Mouse (Mus musculus) T-helper 17 cell (primary cell): Measurements from ENCODE around the gene Nutf2-ps1.
"Not testable (repeated sequence)": the region's sequence is repeated elsewhere in the genome, so short reads cannot be mapped to it uniquely, and the experiment has no call there.

Experiments used
- in situ Hi-C, 2 experiments: fragments of 300-600 bp; cut with MboI, MseI; formaldehyde crosslinking; loops; 1 replicate in 1 of 2; 2 replicates in 1 of 2; pipeline ENCODE4 v1.15.1; 2025; ENCODE audit warnings: high pct_unique_total_duplicates in 2 of 2

Nutf2-ps1 gene

DNA sequence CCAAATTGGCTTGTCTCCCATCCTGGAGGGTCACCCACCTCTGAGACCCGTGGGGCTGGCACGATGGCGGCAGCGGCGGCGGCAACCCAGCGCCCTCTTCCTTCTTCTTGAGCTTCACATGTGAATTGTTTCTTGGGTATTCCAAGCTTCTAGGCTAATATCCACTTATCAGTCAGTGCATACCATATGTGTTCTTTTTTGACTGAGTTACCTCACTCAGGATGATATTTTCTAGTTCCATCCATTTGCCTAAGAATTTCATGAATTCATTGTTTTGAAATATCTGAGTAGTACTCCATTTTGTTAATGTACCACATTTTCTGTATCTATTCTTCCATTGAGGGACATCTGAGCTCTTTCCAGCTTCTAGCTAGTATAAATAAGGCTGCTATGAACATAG, at the start of gene Nutf2-ps1:
Gene Nutf2-ps1, minus strand, starts transcription at position 101 of the 400 bp plus-strand sequence.
- in situ Hi-C loops, result loop anchor here in 1 of 2 experiments (5.0 kb wide), 1 partner anchor 192 kb away; no protein-coding TSS in a partner anchor

DNA sequence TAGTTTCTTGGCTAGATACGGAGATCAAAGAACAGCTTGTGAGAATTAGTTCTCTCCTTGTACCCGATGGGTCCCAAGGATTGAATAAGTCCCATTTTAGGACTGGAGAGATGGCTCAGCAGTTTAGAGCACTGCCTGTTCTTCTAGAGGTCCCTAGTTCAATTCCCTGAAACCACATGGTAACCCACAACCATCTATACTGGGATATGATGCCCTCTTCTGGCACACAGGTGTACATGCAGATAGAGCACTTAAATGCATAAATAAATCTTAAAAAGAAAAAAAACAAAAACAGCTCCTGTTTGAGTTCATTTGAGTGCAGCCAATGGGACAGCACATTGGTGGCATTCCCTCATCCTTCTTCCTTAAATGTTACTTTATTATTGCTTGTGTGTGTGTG, 49.2 kb upstream of the Nutf2-ps1 start:
- in situ Hi-C loops, result no loop called here

DNA sequence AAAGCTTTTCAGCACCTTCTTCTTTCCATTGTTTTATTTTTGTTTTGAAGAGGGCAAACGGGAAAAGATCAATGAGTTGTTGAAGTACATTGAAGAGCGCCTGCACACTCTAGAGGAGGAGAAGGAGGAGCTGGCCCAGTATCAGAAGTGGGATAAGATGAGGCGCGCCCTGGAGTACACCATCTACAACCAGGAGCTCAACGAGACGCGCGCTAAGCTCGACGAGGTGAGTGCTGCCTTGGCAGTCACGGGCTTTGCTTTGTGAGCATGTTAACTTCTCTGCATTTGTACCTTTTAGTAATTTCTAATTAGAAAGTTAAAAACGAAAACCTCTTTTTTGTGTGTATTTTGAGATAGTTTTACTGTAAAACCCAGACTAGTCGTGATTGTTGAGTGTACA, 32.8 kb upstream of the Nutf2-ps1 start:
- in situ Hi-C loops, result no loop called here

DNA sequence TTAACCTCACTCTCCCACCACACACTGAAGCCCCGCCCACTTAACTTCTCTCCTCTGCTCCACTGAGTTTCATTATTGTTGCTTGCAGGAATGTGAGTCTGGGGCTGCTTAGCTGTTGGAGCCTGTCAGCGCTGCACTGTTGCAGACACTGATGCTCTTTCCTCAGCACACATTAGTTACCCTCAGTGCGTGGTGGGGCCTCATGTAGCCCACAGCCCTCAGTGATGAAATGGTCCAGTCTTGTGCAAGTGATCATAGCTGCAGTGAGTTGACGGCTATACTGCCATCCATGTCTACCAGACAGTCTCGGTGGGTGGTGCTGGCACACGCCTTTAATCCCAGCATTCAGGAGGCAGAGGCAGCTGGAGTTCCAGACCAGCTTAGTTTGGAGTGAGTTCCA, 20.1 kb upstream of the Nutf2-ps1 start:
- in situ Hi-C loops, result loop anchor here in 1 of 2 experiments (5.0 kb wide), 1 partner anchor 33 kb away; no protein-coding TSS in a partner anchor

DNA sequence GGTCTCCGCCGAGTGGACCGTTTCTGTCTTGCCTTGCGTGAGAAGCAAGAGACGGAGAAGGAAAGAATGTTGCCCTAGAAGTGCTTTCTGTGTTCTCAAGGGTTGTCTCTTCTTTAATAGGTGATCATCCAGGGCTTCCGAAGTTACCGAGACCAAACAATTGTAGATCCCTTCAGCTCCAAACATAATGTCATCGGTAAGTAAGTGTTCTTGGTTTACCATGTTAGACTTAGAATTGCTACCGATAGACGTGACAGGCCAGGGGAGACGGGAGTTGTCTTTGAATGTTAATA, 12.4 kb upstream of the Nutf2-ps1 start:
- in situ Hi-C loops, result no loop called here

DNA sequence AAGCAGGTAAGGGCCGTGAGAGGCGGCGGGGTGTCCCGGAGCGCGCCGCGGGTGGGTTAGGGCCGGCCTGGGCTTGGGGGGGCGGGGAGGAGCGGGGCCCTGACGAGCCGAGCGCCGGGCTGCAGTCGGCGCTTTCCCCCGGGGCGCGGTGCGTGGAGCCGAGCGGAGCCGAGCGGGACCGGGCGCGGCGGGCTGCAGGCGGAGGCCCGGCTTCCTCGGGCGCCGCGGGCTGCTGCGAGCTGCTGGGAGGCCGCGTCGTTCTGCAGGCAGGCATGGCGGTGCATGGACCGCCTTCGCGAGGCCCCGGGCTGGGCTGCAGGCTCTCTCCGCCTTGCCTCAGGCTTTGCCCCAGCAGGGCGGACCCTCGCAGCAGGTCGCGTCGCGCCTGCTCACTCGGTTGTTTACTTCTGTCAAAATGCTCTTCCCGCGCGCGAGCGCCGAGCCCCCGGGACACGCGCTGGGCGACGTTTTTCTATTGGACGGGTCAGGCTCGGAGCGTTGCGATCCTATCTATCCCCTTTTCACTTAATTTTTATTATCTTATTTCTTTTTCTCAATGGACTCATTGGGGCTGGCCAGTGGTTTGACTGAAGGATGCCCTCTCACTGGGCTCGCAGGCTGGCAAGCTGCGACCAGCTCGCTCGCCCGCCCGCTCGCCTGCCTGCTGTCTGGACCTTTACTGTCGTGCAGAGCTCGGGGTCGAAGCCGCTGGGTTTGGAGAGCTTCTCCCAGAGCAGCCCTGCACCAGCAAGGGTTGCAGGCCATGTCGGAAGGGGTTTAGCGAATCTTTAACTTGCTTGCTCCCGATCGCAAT, 11.9 kb upstream of the Nutf2-ps1 start:
- in situ Hi-C loops, result no loop called here

DNA sequence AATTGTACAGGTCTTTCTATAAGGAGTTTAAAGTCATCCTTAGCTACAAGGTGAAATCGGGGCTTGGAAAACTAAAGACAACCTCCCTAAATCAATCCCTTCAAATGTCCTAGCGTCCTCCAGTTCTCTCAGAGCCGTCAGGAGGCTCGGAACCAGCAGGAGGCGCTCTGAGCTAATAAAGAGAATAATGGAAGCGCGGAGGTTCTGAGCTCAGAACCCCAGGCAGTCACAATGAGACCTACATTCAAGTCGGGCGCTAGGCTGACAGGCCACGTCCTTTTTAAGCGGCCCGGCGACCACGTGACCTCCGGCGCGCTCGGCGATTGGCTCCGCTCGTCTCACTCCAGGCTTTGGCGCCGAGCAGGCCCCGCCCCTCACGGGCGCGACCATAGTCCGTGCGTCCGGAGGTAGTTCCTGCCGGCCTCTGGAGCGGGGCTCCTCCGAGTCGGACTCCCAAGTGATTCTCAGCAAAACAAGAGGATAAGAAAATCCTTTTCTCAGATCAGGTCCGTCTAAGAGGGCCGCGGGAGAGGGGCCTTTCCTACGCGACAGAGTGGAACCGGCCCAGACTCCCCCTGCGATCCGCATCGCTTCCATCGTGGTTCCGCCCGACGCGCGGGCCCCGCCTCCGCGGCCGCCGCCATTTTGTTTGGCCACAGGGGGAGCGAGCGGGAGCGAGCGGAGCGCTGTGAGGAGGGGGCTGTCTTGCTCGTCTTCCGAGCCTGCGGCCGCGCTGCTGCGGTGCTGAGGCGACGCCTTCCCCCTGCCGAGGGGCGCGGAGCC, 11.1 kb upstream of the Nutf2-ps1 start, which contains the start of gene Smc3:
Gene Smc3, plus strand, starts transcription at position 642 of the 783 bp plus-strand sequence.
- in situ Hi-C loops, result no loop called here

DNA sequence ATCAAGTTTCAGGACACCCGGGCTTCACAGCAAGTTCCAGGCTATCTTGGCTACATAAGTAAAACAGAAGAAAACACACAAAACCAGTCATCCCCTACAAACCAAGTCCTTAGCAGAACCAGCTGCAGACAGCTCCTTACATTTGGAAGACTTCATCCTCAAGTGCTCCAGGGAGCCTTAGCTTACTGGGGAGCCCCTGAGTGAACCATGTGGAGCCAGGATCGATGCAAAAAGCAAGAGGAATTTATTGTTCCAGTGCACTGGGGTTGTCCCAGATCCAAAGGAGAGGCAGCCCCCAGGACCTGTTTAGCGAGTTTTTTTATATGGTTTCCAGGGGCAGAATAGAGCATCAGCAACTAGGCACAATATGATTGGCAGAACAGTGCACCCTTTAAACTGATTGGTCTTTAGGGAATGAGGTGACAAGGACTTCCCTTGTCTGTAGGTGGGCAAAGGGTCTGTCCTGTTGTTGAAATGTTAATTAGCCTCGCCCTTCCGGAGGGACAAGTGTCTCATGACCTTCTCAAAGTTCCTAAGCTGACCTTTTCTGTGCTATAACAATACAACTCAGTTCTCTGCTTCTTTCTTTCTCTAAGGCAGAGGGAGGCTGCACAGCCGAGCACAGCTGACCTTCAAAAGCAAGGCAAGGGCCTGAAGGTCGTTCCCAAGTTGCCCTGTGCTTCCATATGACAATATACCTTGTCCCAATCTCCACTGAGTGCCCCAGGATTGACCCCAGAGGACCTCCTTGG, 8.0 kb upstream of the Nutf2-ps1 start:
- in situ Hi-C loops, result no loop called here

DNA sequence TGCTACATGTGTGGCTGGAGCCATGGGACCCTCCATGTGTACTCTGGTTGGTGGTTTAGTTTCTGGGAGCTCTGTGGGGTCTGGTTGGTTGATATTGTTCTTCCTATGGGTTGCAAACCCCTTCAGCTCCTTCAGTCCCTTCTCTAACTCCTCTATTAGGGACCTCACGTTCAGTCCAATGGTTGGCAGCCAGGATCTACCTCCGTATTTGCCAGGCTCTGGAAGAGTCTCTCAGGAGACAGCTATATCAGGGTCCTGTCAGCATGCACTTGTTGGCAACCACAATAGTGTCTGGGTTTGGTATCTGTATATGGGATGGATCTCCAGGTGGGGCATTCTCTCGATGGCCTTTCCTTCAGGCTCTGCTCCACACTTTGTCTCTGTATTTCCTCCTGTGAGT, 1.2 kb downstream of the Nutf2-ps1 start:
- in situ Hi-C loops, result loop anchor here in 1 of 2 experiments (5.0 kb wide), 1 partner anchor 190 kb away; no protein-coding TSS in a partner anchor

DNA sequence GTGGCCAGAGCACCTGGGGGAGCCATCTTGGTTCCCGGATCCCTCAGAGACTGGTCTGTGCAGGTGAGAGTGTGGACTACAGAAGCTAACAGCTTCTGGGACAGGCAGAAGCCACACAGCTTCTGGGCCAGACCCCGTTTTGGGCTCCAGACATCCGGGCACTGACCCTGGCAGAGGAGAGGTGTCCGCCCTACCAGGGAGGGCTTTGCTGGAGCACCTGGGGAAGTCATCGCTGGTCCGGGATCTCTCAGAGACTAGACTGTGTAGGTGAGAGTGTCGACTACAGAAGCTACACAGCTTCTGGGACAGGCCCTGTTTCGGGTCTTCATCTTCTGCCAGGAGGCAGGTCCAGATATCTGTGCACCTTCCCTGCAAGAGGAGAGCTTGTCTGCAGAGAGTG, 8.6 kb downstream of the Nutf2-ps1 start:
- in situ Hi-C loops, result not testable (repeated sequence)

DNA sequence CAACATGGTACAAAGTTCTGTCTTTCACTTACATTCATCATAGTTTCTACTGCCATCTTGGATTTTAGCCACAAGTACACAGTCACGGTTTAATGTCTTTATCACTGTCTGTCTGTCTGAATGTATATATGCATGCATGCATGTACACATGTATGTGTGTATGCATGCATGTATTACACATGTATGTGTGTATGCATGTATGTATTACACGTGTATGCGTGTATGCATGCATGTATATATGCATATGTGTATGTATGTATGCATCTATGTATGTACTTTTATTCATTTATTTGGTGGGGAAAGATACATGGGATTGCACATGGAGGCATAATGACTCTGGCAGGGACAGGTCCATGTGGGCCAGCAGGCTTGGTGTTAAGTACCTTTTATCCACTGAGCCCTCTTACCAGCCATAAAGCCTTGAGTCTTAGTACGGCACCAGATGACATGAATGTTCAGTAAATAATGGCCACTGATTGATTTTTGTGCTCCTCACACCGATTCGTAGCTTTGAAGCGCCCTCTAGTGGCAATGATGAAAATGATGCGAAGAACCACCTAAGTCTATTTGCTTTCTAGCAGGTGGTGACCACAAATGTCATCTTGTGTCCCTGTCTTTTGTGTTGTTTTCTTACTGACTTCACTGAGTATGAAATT, 10.1 kb downstream of the Nutf2-ps1 start:
- in situ Hi-C loops, result loop anchor here in 1 of 2 experiments (10.0 kb wide), 1 partner anchor 174 kb away; no protein-coding TSS in a partner anchor

DNA sequence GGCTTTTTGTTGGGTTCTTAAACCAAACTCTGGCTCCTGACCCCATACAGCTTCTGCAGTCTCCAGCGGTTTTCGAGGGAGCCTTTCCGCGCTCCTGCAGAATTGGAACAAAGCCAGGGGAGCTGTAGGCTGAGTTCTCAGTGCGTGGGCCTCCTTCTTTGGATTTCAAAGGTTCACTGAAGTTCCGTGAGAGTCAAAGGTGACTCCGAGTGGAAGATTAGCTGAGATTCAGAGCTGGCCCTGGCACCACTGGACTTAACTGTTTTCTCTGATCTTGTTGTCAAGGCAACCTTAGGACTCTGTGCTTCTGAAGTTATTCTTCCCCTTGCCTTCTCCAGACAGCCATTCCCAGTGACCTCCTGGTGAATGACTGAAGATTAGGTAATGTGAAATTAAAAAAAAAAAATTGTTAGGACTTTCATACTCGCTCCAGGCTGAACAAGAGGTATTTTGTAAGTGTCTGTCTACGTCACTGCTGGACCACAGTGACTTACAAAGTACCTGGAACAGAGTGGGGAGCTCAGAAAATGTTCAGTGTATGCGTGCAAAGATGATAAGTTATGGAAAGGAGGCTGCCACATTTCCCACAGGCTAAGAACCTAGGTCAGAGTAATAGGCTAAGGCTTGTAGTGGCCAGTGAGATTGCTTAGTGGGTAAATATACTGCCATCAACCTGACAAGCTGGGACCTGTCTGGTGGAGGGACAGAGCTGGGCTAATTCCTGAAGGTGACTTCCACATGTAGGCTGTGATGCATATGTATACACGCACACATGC, 11.7 kb downstream of the Nutf2-ps1 start:
- in situ Hi-C loops, result loop anchor here in 1 of 2 experiments (10.0 kb wide), 1 partner anchor 172 kb away; no protein-coding TSS in a partner anchor

DNA sequence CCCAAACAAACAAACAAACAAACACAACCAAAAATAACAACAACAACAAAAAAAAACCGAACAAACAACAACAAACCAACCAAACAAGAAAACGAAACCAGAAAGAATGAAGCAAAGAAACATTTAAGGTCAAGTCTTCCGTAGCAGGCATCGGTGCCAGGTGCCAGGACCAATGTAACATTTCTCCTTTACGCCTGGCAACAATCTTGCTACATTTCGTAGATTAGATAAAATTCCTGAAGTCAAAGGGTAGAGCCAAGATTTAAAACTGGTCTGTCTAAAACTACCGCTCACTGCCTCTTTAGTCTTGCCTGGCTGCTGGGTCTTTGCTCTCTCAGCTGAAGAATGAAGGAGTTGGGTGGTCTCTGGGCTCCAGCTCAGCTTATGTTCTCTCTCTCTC, 12.8 kb downstream of the Nutf2-ps1 start:
- in situ Hi-C loops, result loop anchor here in 1 of 2 experiments (10.0 kb wide), 1 partner anchor 171 kb away; no protein-coding TSS in a partner anchor

DNA sequence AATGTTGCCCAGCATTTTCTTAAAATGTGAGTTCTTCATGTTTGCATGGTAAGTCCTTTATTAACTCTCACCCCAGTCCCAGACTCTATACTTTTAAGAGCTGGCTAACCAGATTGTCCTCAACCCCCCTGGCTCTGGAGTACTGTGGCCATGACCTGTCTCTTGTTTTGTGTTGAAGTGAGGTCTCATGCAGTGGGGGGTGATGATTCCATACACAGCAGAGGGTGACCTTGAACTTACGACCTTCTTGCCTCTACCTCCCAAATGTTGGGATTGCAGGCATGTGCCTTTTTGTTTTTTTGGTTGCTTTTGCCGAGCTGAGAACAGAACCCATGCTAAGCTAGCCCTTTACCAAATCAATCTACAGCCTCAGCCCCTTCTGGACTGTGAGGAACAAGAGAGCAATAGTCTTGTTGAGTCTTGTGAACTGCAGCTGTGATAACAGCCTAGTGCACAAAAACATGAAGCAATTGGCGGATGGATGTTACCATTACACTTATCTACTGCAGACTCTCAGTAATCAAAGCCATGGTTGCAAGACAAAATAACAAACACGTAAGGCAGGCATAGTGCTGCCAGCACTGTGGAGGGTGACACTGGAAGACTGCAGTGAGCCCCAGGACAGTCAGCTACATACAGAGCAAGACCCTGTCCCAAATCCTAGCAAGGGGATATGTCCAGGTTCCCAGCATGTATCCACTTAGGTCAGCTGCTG, 13.4 kb downstream of the Nutf2-ps1 start:
- in situ Hi-C loops, result loop anchor here in 1 of 2 experiments (10.0 kb wide), 1 partner anchor 171 kb away; no protein-coding TSS in a partner anchor

DNA sequence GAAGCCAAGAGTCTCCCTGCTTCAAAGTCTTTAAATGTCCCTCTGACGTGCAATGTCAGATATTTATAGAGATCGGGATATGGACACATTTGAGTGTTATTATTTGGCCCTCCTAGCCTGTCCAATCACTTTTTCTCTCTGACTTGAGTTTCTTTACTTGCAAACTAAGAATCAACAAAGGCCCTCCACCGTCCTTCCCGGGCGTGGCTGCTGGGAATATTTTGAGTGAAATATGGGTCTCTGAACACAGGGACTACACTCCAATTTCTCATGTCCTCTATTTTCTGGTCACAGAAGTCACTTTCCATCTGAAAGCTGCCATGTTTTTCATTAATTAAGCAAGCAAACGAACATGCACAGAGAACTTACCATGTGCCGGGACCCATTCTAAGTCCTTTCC, 14.3 kb downstream of the Nutf2-ps1 start:
- in situ Hi-C loops, result loop anchor here (5.0 to 10.0 kb wide), 2 partner anchors 37 to 170 kb away; no protein-coding TSS in a partner anchor

DNA sequence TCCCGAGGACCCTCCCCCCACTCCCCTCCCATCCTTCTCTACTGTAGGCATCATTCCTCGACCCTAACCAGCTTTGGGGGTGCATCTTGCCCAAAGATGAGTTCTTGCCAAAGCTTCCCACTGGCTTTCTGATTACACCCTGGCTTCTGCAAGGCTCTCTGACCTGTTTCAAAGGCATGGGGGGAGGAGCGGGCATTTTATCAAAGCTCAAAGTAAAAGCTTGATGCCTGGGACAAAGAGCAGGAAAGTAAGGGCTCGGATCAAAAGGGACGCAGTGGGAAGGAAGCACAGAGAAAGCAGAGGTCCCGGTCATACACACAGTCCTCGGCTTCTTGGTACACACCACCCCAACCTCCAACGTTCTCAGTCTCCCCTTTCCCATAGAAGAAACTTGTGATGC, 14.7 kb downstream of the Nutf2-ps1 start:
- in situ Hi-C loops, result loop anchor here (5.0 to 10.0 kb wide), 2 partner anchors 37 to 169 kb away; no protein-coding TSS in a partner anchor

DNA sequence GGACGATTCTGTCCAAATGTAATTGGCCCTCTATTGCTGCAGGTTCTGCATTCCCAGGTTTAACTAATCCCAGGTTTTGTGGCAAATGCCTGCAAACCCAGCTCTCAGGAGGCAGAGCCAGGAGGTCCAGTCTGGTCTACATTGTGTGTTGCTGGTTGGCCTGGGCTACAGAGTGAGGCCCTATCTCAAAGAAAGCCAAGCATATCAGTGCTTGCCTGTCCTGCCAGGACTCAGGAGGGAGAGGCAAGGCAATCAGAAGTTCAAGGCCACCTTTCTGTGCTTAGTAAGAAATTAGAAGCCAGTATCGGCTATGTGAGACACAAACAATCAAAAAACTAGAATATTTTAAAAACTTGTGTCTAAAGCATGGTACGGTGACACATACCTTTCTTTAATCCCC, 15.7 kb downstream of the Nutf2-ps1 start:
- in situ Hi-C loops, result loop anchor here (5.0 to 10.0 kb wide), 2 partner anchors 36 to 168 kb away; no protein-coding TSS in a partner anchor

DNA sequence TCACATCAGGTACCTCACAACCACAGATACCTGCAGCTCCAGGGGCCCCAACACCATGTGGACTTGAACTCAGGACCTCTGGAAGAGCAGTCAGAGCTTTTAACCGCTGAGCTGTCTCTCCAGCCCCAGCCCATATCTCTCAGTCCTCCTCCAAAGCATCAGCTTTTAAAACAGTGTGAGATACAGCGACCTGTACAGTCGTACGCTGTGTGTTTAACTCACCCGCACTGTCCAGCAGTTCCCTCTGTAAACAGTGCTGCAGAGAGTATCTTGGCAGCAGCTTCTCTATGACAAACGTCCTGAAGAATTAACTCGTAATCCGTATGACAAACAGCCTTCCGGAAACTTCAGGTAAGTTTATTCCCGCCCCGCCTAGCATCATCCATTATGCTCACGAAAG, 16.3 kb downstream of the Nutf2-ps1 start:
- in situ Hi-C loops, result loop anchor here (5.0 to 10.0 kb wide), 2 partner anchors 35 to 168 kb away; no protein-coding TSS in a partner anchor
